Mouse (Mus musculus) midbrain, embryonic 15.5 days (tissue): ENCODE measurements at regions not wholly inside any gene's neighbourhood (a gene's known extent, or its start where the extent isn't known, plus 50 kb on each side); places are given as distances from the start of the nearest gene placed in this dataset.

Experiments
- ATAC-seq: fragments of 200-750 bp; cut with Nextera tagmentation; replicated peaks from 2 replicates; pipeline ENCODE4 v1.8.0; 2017; ENCODE audit warnings: moderate TSS enrichment
- H3K27ac ChIP-seq: fragments of 300-500 bp; sonication (generic); 2 replicates; pipeline ENCODE4 v1.5.1; 2015; ENCODE audit warnings: mild to moderate bottlenecking, inconsistent platforms
- H3K27me3 ChIP-seq: fragments of 300-500 bp; sonication (generic); replicated peaks from 2 replicates; pipeline ENCODE4 v1.6.1; 2015; ENCODE audit warnings: inconsistent platforms
- H3K36me3 ChIP-seq: fragments of 300-500 bp; sonication (generic); replicated peaks from 2 replicates; pipeline ENCODE4 v1.6.1; 2015; ENCODE audit warnings: inconsistent platforms
- H3K4me1 ChIP-seq: fragments of 300-500 bp; sonication (generic); 2 replicates; pipeline ENCODE4 v1.6.1; 2015; ENCODE audit warnings: inconsistent platforms
- H3K4me2 ChIP-seq: fragments of 300-500 bp; sonication (generic); 2 replicates; pipeline ENCODE4 v1.6.1; 2015; ENCODE audit warnings: inconsistent platforms, mild to moderate bottlenecking, moderate library complexity
- H3K4me3 ChIP-seq: fragments of 300-500 bp; sonication (generic); 2 replicates; pipeline ENCODE4 v1.5.1; 2015; ENCODE audit warnings: mild to moderate bottlenecking, inconsistent platforms
- H3K9ac ChIP-seq: fragments of 300-500 bp; sonication (generic); 2 replicates; pipeline ENCODE4 v1.6.1; 2015; ENCODE audit warnings: mild to moderate bottlenecking, inconsistent platforms
- H3K9me3 ChIP-seq: fragments of 300-500 bp; sonication (generic); 2 replicates; pipeline ENCODE4 v1.6.1; 2016; ENCODE audit warnings: inconsistent platforms
- WGBS: fragments of 180-500 bp; shearing (Covaris S2); methylation state at CpG from one replicate; pipeline ENCODE4 v1.1.7; 2015; ENCODE audit warnings: mixed read lengths; 5-methylcytosine and 5-hydroxymethylcytosine counted together

GRCm38 (mm10) chr7:115144947-115145346 is 401.5 kb downstream of the Insc start:
- Histone ChIP-seq H3K36me3 (no peaks in the 10 kb centered on the region), H3K9me3 (no peaks in the 10 kb centered on the region), H3K4me1 (no peaks in the 10 kb centered on the region), H3K4me3 (no peak overlapping the region), H3K9ac (no peak overlapping the region), H3K27ac (no peak overlapping the region), H3K27me3 (no peaks in the 10 kb centered on the region), H3K4me2 (no peak overlapping the region)
- no peak for ATAC-seq
- WGBS = 80% methylated on average over 2 of the region's 2 CpGs

DNA sequence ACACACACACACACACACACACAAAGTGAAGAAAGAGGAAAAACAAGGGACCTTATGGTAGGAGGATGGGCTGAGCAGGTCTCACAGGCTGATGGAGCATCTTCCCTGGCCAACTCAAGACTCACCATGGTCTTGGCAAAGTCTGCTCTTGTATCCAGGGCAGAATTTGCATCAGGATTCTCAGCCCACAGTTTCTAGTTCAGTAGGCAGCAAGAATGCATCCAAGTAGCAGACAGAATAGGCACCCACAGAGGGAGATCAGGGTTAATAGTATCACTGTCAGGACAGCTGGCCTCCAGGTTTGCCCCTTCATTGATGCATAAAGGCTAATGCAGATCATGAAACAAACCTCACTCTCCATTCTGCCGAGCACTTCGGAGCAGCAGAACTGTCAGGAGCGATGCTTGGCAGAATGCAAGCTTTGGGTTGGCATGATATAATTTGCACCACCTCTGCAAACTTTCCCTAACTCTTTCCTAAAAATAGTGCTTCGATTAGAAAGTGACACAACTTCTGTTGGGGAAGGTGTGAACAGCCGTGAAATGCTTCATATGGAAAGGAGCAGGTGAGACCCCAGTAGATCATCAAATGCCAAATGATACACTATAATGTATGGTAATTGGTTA is 404.0 kb downstream of the Insc start:
- Histone ChIP-seq H3K4me1 (no peaks in the 10 kb centered on the region), H3K9ac (no peak overlapping the region), H3K27me3 (no peaks in the 10 kb centered on the region), H3K36me3 (no peaks in the 10 kb centered on the region), H3K4me3 (no peak overlapping the region), H3K9me3 (no peaks in the 10 kb centered on the region), H3K4me2 (no peak overlapping the region), H3K27ac (no peak overlapping the region)
- ATAC-seq = no peak
- 67% methylated on average over 5 of the region's 5 CpGs for WGBS

DNA sequence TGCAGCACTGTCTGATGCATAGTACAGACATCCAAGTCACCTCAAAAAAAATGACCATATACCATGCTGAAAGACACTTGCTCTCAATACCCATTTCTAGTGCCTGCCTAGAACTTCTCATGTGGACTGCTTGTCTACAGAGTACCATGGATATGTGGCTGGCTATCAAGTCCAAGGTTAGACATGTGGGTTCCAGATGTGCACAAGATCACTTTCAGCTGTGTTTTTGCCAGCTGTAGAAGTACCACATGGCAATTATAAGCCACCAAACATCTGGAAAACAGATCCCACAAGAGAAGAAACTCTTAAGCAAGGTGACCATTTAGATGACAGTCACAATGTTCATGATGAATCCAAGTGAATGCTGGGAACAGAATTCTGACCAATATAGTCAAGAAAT is 409.8 kb downstream of the Insc start:
- Histone ChIP-seq H3K9ac (no peak overlapping the region), H3K4me1 (no peaks in the 10 kb centered on the region), H3K4me3 (no peak overlapping the region), H3K4me2 (no peak overlapping the region), H3K36me3 (no peaks in the 10 kb centered on the region), H3K27me3 (no peaks in the 10 kb centered on the region), H3K9me3 (no peaks in the 10 kb centered on the region), H3K27ac (no peak overlapping the region)
- ATAC-seq = no peak

- Histone ChIP-seq H3K4me2 (no peak overlapping the region), H3K9me3 (no peaks in the 10 kb centered on the region), H3K4me3 (no peak overlapping the region), H3K36me3 (no peaks in the 10 kb centered on the region), H3K9ac (no peak overlapping the region), H3K27me3 (no peaks in the 10 kb centered on the region), H3K27ac (no peak overlapping the region), H3K4me1 (no peaks in the 10 kb centered on the region)
- ATAC-seq = no peak
- 67% methylated on average over 4 of the region's 4 CpGs for WGBS
These were observed 410.4 kb downstream of the Insc start for GRCm38 (mm10) chr7:115153764-115154509.

GRCm38 (mm10) chr7:115170023-115170422 is 426.5 kb downstream of the Insc start:
- H3K36me3 ChIP-seq = no peaks in the 10 kb centered on the region
- H3K4me1 ChIP-seq = no peaks in the 10 kb centered on the region
- 62% methylated on average over 6 of the region's 6 CpGs for WGBS
- H3K9ac ChIP-seq = no peak overlapping the region
- no peak overlapping the region for H3K4me3 ChIP-seq
- no peak for ATAC-seq
- H3K27ac ChIP-seq = no peak overlapping the region
- no peaks in the 10 kb centered on the region for H3K9me3 ChIP-seq
- H3K27me3 ChIP-seq = no peaks in the 10 kb centered on the region
- H3K4me2 ChIP-seq = no peak overlapping the region

DNA sequence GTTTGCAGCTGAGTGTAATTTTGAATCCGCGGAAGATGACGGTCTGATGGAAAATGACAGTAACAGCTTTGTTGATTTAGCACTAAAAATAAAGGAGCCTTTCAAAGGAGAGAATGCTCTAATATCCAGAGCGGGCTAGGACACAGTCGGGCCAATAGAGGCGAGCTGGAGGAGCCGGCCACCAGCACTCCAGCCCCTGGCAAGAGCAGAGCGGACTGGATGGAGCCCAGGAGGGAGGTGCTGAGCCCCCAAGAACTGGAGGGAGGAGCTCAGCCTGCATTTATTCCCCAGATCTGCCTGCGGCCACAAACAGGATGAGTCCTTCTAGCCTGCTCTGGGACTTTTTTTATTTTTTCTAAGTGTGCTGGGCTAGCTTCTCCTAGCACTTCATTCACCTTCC is 426.9 kb downstream of the Insc start:
- no peak overlapping the region for H3K4me3 ChIP-seq
- H3K27me3 ChIP-seq = no peaks in the 10 kb centered on the region
- no peaks in the 10 kb centered on the region for H3K4me1 ChIP-seq
- ATAC-seq = 0 out of 2 replicates have a peak, but pooled peaks have one; percentile 52
- H3K4me2 ChIP-seq = no peak overlapping the region
- 46% methylated on average over 9 of the region's 9 CpGs for WGBS
- no peaks in the 10 kb centered on the region for H3K36me3 ChIP-seq
- no peak overlapping the region for H3K27ac ChIP-seq
- no peak overlapping the region for H3K9ac ChIP-seq
- H3K9me3 ChIP-seq = no peaks in the 10 kb centered on the region

DNA sequence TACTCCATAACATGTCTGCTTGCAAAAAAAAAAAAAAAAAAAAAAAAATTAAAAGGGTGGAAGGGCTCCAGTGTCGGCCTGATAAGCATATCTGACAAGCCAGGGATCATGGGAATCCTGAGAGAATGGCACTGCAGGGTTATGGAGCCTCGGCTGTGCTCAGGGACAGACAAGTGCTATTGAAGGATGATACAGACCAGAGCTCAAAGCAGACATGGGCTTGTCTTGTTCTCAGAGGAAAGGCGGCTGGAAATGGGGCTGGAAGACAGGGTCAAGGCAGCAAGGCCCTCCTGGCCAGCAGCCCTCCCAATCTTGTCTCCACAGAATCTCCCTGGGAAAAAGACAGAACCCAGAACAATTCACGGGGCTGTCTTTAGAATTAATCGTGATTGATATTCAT is 449.0 kb downstream of the Insc start:
- 53% methylated on average over 5 of the region's 5 CpGs for WGBS
- no peak overlapping the region for H3K27ac ChIP-seq

DNA sequence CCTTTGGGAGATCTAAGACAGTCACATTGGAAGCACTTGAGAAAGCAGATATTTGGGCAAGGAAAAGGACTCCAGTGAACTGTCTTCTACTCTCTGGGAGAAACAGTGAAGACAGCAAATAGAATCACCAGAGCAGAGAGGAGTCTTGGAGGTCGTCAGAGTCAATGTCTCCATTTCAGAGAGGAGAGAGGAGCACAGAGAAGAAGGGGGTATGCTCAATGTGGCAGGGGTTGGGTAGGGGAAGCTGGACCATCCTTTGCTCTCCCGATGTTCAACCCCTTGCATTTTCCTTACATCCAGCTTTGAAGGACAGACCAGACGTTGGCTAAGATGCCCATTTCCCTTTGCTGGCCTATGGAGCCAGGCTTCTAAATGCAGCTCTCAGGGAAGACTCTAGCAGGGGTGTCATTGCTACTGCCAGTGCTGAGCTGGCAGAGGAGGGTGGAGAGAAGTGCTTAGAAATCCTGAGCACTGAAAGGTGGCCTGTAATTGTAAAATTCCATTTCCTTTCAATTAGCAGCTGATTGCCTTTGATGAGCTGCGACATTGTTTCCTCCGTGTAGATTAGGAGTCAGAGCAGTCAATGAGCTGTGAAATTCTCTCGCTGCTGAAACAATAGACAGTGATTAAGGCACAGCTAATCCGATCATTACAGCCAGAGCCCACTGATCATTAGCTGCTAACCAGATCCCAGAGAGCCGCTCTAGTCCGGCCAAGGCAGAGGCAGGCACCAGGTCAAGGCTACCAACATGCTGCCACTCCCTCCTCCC is 449.7 kb downstream of the Insc start:
- no peak overlapping the region for H3K9ac ChIP-seq
- no peaks in the 10 kb centered on the region for H3K27me3 ChIP-seq
- no peaks in the 10 kb centered on the region for H3K36me3 ChIP-seq
- no peak overlapping the region for H3K4me3 ChIP-seq
- ATAC-seq = peak; percentile 69
- 0 out of 2 replicates have a peak overlapping the region, but pooled peaks have one; percentile 25 for H3K27ac ChIP-seq
- no peaks in the 10 kb centered on the region for H3K9me3 ChIP-seq
- WGBS = 14% methylated on average over 9 of the region's 9 CpGs
- no peak overlapping the region for H3K4me2 ChIP-seq
- peaks cover 12% of the 10 kb centered on the region for H3K4me1 ChIP-seq

More for the DNA sequence above, 449.0 kb downstream of the Insc start:
- Histone ChIP-seq H3K4me3 (no peak overlapping the region), H3K4me1 (peaks cover 12% of the 10 kb centered on the region), H3K4me2 (no peak overlapping the region), H3K36me3 (no peaks in the 10 kb centered on the region), H3K27me3 (no peaks in the 10 kb centered on the region), H3K9me3 (no peaks in the 10 kb centered on the region), H3K9ac (no peak overlapping the region)
- ATAC-seq = no peak

DNA sequence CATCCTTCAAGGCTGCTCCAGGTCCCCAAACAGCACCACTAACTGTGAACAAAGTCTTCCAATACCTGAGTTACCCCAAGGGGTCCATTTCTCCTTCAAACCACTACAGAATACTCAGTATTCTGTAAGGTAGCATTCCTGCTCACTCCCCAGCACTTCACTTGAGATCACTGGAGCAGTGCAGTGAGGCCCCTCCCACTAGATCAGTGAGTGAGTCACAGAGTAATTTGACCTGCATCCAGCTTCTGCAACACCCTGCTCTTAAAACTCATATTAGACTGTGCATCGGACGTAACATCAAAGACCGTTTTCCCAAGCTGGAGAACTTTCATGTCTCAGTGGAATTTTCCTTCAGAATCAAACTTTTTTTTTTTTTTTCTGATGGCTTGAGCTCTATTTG is 461.4 kb downstream of the Insc start:
- Histone ChIP-seq H3K4me2 (no peak overlapping the region), H3K4me1 (no peaks in the 10 kb centered on the region), H3K36me3 (no peaks in the 10 kb centered on the region), H3K4me3 (no peak overlapping the region), H3K9ac (no peak overlapping the region), H3K9me3 (no peaks in the 10 kb centered on the region), H3K27ac (no peak overlapping the region), H3K27me3 (no peaks in the 10 kb centered on the region)
- 71% methylated on average over 3 of the region's 3 CpGs for WGBS
- no peak for ATAC-seq

GRCm38 (mm10) chr7:115206479-115207134 is 463.1 kb downstream of the Insc start:
- H3K27me3 ChIP-seq = no peaks in the 10 kb centered on the region
- no peaks in the 10 kb centered on the region for H3K36me3 ChIP-seq
- no peak overlapping the region for H3K9ac ChIP-seq
- H3K4me1 ChIP-seq = no peaks in the 10 kb centered on the region
- H3K4me3 ChIP-seq = no peak overlapping the region
- H3K4me2 ChIP-seq = no peak overlapping the region
- 76% methylated on average over 9 of the region's 9 CpGs for WGBS
- H3K27ac ChIP-seq = no peak overlapping the region
- ATAC-seq = no peak
- no peaks in the 10 kb centered on the region for H3K9me3 ChIP-seq

DNA sequence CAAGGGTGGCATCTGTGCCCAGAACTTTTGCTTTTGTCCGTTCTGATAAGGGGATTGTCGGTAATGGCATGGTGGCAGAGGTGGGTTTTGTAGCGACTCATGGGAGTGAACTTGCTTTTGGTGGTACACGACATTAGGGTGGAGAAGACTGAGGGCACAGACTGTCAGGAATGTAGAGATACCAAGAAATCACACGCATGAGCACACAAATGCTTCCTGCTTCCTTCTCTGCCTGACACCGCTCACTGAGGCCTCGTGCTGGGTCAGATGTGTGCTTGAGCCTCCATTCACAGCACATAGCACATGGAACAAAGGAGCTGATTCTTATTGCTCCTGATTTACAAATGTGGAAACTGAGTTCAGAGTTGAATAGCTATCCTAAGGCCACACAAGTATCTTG is 465.3 kb downstream of the Insc start:
- ATAC-seq = no peak
- H3K27me3 ChIP-seq = no peaks in the 10 kb centered on the region
- WGBS = 75% methylated on average over 7 of the region's 7 CpGs

DNA sequence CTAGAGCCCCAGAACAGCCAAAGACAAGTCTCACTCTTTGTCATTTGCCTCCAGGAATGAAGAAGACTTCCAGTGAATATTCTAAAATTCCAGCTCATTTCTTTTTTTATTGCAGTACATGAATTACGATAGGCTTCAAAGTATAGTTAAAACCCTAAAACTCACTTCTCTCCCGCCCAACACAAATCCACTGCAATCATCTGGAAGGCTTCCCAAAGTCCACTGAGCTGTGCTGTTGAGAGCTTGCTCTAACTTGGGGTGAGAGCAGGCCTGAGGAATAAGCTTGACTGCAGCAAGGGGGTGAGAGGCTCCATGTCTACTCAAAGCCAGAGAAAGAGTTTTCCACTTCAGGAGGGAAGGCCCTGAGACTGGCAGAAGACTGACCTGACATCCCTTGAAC is 466.5 kb downstream of the Insc start:
- no peak for ATAC-seq
- Histone ChIP-seq H3K36me3 (no peaks in the 10 kb centered on the region), H3K9me3 (no peaks in the 10 kb centered on the region), H3K27me3 (no peaks in the 10 kb centered on the region), H3K4me1 (no peaks in the 10 kb centered on the region), H3K4me2 (no peak overlapping the region), H3K9ac (no peak overlapping the region), H3K27ac (no peak overlapping the region), H3K4me3 (no peak overlapping the region)
- WGBS = 97% methylated on average over 2 of the region's 2 CpGs

More for the DNA sequence above, 465.3 kb downstream of the Insc start:
- Histone ChIP-seq H3K9ac (no peak overlapping the region), H3K36me3 (no peaks in the 10 kb centered on the region), H3K4me1 (no peaks in the 10 kb centered on the region), H3K4me3 (no peak overlapping the region), H3K27ac (no peak overlapping the region), H3K4me2 (no peak overlapping the region), H3K9me3 (no peaks in the 10 kb centered on the region)
